Mouse (Mus musculus) ES-E14 (cell line): ENCODE results near the gene Gprc5a.

Experiments
- HCFC1 ChIP-seq: IDR thresholded peaks from 2 replicates; pipeline ENCODE4 v1.6.1; 2012; ENCODE audit warnings: low read length, inconsistent platforms, borderline replicate concordance; ENCODE audit not compliant: insufficient read depth
- ZNF384 ChIP-seq: IDR thresholded peaks from 2 replicates; pipeline ENCODE4 v1.6.1; 2012; ENCODE audit warnings: low read depth, low read length, inconsistent platforms

GRCm38 (mm10) chr6:135040275-135040871, 25.1 kb upstream of the Gprc5a start:
- TF ChIP-seq HCFC1 (no peak), ZNF384 (no peak)
